Mouse (Mus musculus) bone marrow macrophage, adult 2 months (primary cell): Measurements from ENCODE around the gene Ffar1. TPM values are rescaled to one million over a fixed set of nuclear protein-coding genes. Genes with fewer than 3 reads are reported as not detected.
"Not testable (repeated sequence)": the region's sequence is repeated elsewhere in the genome, so short reads cannot be mapped to it uniquely, and the experiment has no call there.

Experiments
- H3K27ac ChIP-seq: 2 replicates; pipeline ENCODE4 v1.5.1; 2012; ENCODE audit warnings: low read depth, low read length; ENCODE audit not compliant: insufficient read depth
- H3K4me1 ChIP-seq: 2 replicates; pipeline ENCODE4 v1.6.1; 2012; ENCODE audit warnings: low read length; ENCODE audit not compliant: control insufficient read depth, insufficient read depth
- H3K4me3 ChIP-seq: 2 replicates; pipeline ENCODE4 v1.5.1; 2012; ENCODE audit warnings: mild to moderate bottlenecking, low read length, moderate library complexity; ENCODE audit not compliant: insufficient read depth
- CTCF ChIP-seq: IDR thresholded peaks from 2 replicates; pipeline ENCODE4 v1.5.1; 2012; ENCODE audit warnings: low read depth, mild to moderate bottlenecking, low read length, moderate library complexity
- POLR2A ChIP-seq: IDR thresholded peaks from 2 replicates; pipeline ENCODE4 v1.6.1; 2012; ENCODE audit warnings: mild to moderate bottlenecking, low read depth, low read length, borderline replicate concordance
- polyA plus RNA-seq: library from polyadenylated mRNA; stranded (reverse); fragments of >200 nt; gene quantifications from 2 replicates; pipeline ENCODE4 v1.2.4, GENCODE M21; 2012; ENCODE audit not compliant: missing spikeins, insufficient read depth, insufficient read length

Ffar1 gene
- polyA plus RNA-seq, 1 experiment: not detected

DNA sequence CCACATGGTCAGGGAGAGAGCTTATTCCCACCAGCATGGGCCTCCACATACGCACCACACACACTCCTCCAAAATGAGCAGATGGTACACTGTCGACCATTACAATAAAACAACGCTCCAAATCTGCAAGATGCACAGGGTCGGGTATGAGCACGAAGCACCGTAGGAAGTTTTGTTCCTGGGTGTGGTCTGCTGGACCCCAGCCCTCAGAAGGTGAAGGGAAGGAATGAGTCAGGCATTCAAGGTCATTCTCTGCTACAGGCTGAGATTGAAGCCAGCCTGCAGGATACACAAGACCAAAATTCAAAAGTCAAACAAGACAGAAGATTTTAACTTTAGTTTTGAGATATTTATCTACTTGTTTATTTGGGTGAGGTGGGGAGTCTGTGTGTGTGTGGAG lies 13.4 kb downstream of the Ffar1 start:
- no peak for TF ChIP-seq POLR2A
- TF ChIP-seq CTCF: no peak
- H3K27ac ChIP-seq: no peak overlapping the region
- peaks cover 4% of the 10 kb centered on the region for H3K4me1 ChIP-seq
- H3K4me3 ChIP-seq: no peak overlapping the region

DNA sequence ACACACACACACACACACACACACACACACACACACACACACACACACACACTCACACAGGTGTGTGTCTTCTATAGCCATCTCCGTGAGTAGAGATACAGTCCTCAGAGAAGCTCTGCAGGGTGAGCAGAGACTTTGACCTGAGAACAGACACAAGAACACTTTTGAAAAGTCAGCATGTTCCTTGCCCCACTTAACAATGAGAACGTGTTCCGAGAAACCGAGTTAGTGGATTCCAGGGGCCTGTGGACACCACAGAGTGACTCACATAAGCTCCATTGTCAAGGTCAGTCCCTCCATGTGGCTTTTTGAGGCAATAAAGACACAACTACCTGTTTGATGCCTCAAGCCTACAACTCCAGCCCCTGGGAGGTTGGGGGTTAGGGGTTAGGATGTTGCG lies 14.0 kb downstream of the Ffar1 start:
- H3K4me1 ChIP-seq: peaks cover 9% of the 10 kb centered on the region
- TF ChIP-seq POLR2A (no peak), CTCF (no peak)
- H3K27ac ChIP-seq: no peak overlapping the region
- no peak overlapping the region for H3K4me3 ChIP-seq

DNA sequence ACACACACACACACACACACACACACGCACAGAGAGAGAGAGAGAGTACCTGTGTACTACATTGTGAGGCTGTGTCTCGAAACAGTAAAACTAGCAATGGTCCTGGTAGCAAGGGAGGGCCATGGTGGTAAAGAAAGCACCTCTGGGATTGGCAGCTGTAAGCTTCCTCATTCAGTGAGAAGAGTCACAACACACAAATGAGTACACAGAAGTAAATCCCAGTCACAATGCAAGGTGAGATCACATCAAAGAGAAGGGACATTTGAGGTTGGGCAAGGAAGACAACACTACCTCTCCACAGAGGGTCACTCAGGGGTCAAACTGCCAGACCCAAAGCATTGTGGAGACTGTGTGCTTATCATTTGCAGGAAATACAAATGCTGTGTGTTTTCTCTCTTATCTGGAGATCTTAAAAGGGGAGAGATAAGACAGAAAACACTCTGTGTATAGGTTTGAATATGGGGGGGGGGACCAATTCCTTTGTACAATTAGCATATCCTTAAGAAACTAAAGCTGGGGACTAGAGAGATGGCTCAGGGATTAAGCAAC lies 14.8 kb downstream of the Ffar1 start:
- no peak overlapping the region for H3K27ac ChIP-seq
- no peak overlapping the region for H3K4me3 ChIP-seq
- H3K4me1 ChIP-seq: peaks cover 16% of the 10 kb centered on the region
- TF ChIP-seq POLR2A (no peak), CTCF (no peak)

DNA sequence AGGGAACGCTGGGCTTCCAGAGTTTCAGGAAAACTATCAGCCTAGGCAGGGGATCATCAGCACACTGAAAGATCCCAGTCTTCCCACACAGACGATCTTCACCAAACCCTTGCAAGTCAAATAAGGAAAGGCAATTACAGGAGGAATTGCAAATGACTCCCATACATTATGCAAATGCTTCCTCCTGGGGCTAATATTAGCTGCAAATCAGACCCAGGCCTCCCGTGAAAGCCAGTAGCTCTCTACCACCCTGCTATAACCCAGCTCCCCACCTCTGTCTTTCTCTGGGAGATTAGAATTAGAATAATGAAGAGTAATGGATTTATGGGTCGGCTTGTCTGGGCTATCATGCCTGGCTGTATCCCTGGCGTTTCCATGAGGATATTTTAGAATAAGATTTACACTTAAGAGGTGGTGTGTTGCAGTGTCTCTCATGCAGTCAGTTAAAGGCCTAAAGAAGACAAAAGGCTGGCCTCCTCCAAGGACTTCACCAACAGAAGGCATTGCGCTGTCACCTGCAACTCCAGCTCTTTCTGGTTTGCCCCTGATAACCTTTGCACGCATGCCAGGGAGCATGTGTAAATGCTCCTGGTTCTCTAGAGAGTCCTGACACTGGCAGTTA lies 16.6 kb downstream of the Ffar1 start:
- Histone ChIP-seq H3K27ac (no peak overlapping the region), H3K4me1 (peaks cover 18% of the 10 kb centered on the region), H3K4me3 (no peak overlapping the region)
- no peak for TF ChIP-seq POLR2A
- no peak for TF ChIP-seq CTCF

DNA sequence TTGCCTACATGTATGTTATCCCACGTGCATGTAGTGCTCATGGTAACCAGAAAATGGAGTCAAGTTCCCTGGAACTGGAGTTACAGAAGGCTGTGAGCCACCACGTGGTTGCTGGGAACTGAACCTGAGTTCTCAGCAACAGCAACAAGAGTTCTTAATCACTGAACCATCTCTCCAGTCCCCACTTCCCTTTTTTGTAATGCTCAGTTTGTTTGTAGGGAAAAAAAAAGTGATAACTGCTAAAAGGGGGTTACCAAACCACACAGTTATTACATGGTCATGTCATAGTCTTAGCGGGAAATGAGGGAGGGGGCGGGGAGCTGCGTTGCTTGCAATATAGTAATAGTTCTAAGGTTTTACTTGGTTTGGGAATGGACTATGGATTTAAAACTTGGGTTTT lies 19.3 kb downstream of the Ffar1 start:
- Histone ChIP-seq H3K27ac (peak overlapping the region; percentile 15; the same call in 1 of the 2 replicates), H3K4me1 (peaks cover 18% of the 10 kb centered on the region), H3K4me3 (no peak overlapping the region)
- TF ChIP-seq POLR2A: no peak
- TF ChIP-seq CTCF: no peak

DNA sequence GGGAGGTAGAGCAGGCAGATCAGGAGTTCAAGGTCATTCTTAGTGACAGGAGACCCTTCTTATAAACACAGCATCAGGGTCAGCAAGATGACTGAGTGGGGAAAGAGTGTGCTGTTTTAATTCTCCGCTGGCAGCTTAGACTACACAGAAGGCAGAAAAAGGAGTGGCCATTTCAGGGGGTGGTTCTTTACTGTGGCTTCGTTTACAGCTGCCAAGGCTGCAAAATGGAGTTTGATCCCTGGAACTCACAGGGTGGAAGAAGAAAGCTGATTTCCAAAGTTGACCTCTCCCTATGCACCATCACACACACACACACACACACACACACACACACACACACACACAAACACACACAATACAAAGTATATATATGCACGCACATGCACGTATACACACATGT lies 20.0 kb downstream of the Ffar1 start:
- H3K4me1 ChIP-seq: peaks cover 15% of the 10 kb centered on the region
- no peak overlapping the region for H3K4me3 ChIP-seq

DNA sequence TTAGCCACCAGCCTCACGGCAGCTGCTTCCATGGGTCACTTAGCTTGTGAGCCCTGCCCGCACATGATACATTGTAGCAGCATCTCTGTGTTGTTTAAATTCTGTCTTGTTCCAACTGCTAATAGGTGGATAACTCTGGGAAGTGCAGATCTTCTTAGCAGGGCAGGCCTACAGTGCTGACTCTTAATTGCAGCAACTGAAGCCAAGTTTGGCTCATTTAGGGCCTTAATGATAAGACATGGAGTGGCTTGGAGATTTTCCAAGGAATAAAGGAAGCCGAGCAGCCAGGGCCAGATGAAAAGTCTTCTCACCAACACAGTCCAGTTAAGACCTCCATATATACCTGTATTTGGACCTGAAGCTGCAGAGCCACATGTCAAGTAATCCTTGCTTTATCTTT lies 21.1 kb downstream of the Ffar1 start:
- no peak overlapping the region for H3K4me3 ChIP-seq
- peaks cover 14% of the 10 kb centered on the region for H3K4me1 ChIP-seq
- no peak overlapping the region for H3K27ac ChIP-seq
- TF ChIP-seq CTCF: no peak
- no peak for TF ChIP-seq POLR2A

More for the DNA sequence above, 20.0 kb downstream of the Ffar1 start:
- no peak overlapping the region for H3K27ac ChIP-seq
- TF ChIP-seq POLR2A: no peak
- TF ChIP-seq CTCF: no peak

DNA sequence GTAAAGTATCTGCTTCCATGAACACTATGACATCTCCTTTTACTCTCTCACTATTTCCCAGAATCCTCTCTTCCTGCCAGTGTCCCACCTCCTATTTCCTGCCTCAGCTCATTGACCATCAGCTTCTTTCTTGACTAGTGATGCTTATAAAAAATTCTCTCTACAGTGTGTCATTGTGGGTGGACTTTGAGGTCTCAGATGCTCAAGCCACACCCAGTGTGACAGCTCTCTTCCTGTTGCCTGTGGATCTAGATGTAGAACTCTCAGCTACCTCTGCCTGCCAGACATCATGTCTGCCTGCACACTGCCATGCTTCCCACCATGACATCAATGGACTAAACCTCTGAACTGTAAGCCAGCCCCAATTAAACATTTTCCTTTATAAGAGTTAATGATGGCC lies 24.1 kb downstream of the Ffar1 start:
- TF ChIP-seq POLR2A: no peak
- Histone ChIP-seq H3K27ac (no peak overlapping the region), H3K4me3 (no peak overlapping the region), H3K4me1 (peaks cover 7% of the 10 kb centered on the region)

DNA sequence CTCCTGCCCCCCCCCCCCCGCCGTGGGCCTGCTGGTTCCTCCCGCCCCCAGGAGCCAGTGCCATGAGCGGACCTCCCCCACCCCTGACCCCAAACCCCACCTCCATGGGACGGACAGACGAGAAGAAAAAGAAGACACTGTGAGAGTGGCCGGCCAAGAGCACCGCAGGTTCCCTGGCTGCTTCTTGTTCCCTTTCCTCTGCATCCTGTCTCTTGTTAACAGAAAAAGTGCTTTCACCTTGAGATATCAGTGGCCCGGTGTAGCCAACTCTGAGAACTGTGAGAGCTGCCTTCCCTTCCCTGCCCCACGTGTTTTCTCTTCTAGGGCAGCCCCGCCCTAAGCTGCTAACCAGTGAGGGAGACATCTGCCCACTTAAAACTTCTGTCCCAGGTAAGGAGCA lies 28.7 kb downstream of the Ffar1 start:
- not testable (repeated sequence) for H3K4me3 ChIP-seq, H3K4me1 ChIP-seq, H3K27ac ChIP-seq

DNA sequence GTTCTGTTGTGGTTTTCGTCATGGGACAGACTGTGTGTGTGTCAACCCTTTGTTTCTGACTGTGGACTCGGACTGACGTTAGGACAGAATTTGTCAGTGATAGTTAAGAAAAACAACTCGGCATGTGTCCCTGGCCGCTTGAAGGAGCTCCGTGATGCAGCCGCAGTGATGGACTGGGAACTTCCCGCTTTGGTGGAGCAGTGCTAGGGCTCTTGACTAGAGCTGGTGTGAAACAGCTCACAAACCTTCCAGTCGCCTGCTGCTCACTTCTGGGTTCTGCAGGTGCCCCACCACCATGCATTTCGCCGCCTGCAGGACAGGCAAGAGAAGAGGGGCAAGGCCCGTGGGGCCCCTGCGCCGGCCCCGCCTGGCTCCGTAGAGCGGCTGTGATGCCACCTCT lies 29.1 kb downstream of the Ffar1 start:
- no peak overlapping the region for H3K27ac ChIP-seq
- no peak overlapping the region for H3K4me3 ChIP-seq
- H3K4me1 ChIP-seq: peaks cover 6% of the 10 kb centered on the region
- TF ChIP-seq POLR2A (no peak), CTCF (no peak)

DNA sequence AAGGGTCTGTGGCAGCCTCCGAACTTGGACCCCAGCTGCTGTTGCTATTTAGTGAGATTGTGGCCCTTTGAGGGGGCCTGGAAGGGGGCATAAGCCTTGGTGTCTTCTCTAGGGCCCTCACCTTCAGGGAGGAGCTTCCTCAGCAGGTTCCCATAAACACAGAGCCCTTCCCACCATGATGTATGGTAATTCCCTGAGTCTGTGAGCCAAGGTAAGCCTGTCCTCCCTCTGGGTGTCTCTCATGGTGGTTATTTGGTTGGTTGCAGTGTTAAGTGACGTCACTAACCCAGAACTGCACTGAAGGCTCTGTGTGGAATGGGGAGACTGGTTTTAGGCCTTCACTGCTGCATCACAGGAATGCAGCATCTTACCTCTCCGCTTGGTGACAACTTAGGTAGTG lies 31.9 kb downstream of the Ffar1 start:
- H3K27ac ChIP-seq: no peak overlapping the region
- H3K4me1 ChIP-seq: peaks cover 6% of the 10 kb centered on the region
- TF ChIP-seq POLR2A: no peak
- TF ChIP-seq CTCF: no peak
- no peak overlapping the region for H3K4me3 ChIP-seq

DNA sequence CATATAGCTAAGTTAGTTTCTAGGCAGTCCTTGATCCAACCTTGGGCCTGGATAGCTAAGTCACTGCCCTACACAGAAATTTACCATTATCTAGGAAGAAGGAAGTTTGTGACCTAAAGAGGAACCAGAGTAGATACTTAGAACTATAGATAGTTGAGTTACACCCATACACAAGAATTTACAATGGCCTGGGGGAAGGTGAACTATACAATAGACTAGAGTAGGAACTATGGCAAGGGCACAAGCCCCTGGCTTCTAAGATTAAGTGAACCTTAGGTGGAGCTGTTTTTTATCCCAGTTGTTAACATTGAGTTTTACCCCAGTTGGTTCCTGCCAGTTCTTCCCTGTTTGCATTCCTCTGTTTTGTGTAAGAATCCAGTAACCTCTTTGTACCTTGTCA lies 32.5 kb downstream of the Ffar1 start:
- not testable (repeated sequence) for H3K4me3 ChIP-seq, H3K4me1 ChIP-seq, H3K27ac ChIP-seq
